Mouse (Mus musculus) CD4-positive naive resting alpha-beta T cell, adult 76 days (primary cell): ENCODE measurements around the gene Sult3a1. TPM values are rescaled to one million over a fixed set of nuclear protein-coding genes. Genes with fewer than 3 reads are reported as not detected.

Source experiments
- total RNA-seq: library from RNA; stranded (reverse); gene quantifications from one replicate; pipeline ENCODE4 v1.2.4, GENCODE M21; 2023

Sult3a1 gene
- total RNA-seq = not detected

DNA sequence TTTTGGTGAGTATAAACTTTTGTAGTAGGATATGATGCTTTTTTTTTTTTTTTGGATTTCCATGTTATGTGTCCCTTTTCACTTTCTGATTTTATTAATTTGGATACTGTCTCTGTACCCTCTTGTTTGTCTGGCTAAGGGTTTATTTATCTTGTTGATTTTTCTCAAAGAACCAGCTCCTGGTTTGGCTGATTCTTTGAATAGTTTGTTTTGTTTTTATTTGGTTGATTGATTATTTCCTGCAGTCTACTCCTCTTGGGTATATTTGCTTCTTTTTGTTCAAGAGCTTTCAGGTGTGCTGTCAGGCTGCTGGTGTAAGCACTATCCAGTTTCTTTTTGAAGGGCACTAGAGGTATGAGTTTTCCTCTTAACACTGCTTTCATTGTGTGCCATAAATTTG, at the start of gene Sult3a1:
TSS of gene Sult3a1 (plus strand) at position 301 of the 400 bp plus-strand sequence.

DNA sequence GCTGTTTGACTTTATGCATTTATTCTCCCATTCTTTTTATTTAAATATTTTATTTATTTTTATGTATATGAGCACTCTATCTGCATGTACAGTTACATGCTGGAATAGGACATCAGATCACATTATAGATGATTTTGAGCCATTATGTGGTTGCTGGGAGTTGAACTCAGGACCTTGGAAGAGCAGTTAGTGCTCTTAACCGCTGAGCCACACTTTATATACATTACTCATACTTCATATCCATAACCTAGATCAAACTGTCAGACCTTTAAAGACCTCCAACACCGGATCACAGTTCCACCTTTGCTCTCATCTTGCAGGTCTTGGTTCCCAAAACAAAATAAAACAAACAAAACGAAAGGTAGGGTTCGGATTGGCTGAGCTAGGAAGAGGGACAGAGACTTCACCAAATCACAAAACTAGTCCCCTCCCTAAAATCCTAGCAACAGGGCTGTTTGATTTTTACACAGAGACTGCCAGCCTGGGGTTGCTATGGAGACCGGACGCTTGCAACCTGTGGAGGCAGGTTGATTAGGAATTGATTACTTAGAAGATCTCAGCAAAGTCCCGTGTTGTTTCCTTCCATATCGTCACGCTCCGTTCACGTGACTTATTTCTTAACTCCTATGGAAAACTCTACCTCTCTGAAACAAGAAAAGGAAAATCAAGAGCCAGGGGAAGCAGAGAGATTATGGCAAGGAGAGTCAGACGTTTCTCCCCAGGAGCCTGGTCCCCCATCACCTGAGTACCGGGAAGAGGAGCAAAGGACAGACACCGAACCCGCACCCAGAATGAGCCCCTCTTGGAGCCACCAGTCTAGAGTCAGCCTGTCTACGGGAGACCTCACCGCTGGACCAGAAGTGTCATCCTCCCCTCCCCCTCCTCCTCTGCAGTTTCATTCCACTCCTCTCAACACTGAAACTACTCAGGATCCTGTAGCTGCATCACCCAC, 47.3 kb downstream of the Sult3a1 start, which contains the start of gene Rsph4a:
TSS of gene Rsph4a (plus strand) at position 582 of the 952 bp plus-strand sequence.

Other genes with a start within 250 kb of the Sult3a1 start
- gene Clvs2, start 233.0 kb upstream of the Sult3a1 start, total RNA-seq = not detected
- gene Sult3a2, start 71.0 kb upstream of the Sult3a1 start, total RNA-seq = not detected
- gene Rsph4a, start 47.4 kb downstream of the Sult3a1 start, total RNA-seq = not detected
- 73.0 TPM for gene Zup1, start 93.5 kb downstream of the Sult3a1 start, total RNA-seq
- 51.9 TPM for gene Rwdd1, start 161.9 kb downstream of the Sult3a1 start, total RNA-seq
- not detected for gene Trappc3l, start 179.9 kb downstream of the Sult3a1 start, total RNA-seq
- gene Calhm4, start 186.6 kb downstream of the Sult3a1 start, total RNA-seq = not detected
- not detected for gene Calhm5, start 238.8 kb downstream of the Sult3a1 start, total RNA-seq